Mouse (Mus musculus): ENCODE data around the gene Gm38655. TPM values are rescaled to one million over a fixed set of nuclear protein-coding genes. Genes with fewer than 3 reads are reported as not detected.

The Gm38655 gene
- polyA plus RNA-seq, 1 experiment from 2014 or later: not detected

Other genes with a start within 250 kb of the Gm38655 start
- gene Mapk8ip3, start 238.5 kb downstream of the Gm38655 start, polyA plus RNA-seq (2016; fragmentation: Nextera tagmentation; extraction: Ambion mirVana): 78.7 and 80.0 TPM in 2 replicates
- 279 and 292 TPM in 2 replicates for gene Jpt2, start 214.8 kb downstream of the Gm38655 start, polyA plus RNA-seq (2016; fragmentation: Nextera tagmentation; extraction: Ambion mirVana)
- gene Cramp1l, start 159.7 kb downstream of the Gm38655 start, polyA plus RNA-seq (2016; fragmentation: Nextera tagmentation; extraction: Ambion mirVana): 12.8 and 15.0 TPM in 2 replicates
- 28.4 and 28.6 TPM in 2 replicates for gene Ift140, start 159.4 kb downstream of the Gm38655 start, polyA plus RNA-seq (2016; fragmentation: Nextera tagmentation; extraction: Ambion mirVana)
- gene Tmem204, start 91.9 kb downstream of the Gm38655 start, polyA plus RNA-seq (2016; fragmentation: Nextera tagmentation; extraction: Ambion mirVana): 10.1 and 10.4 TPM in 2 replicates
- 45.5 and 46.3 TPM in 2 replicates for gene Telo2, start 59.5 kb downstream of the Gm38655 start, polyA plus RNA-seq (2016; fragmentation: Nextera tagmentation; extraction: Ambion mirVana)
- not detected in 2 replicates for gene Ptx4, start 54.7 kb downstream of the Gm38655 start, polyA plus RNA-seq (2016; fragmentation: Nextera tagmentation; extraction: Ambion mirVana)
- 26.8 and 28.7 TPM in 2 replicates for gene Clcn7, start 42.1 kb downstream of the Gm38655 start, polyA plus RNA-seq (2016; fragmentation: Nextera tagmentation; extraction: Ambion mirVana)
- not detected in 2 replicates for gene Ccdc154, start 13.0 kb downstream of the Gm38655 start, polyA plus RNA-seq (2016; fragmentation: Nextera tagmentation; extraction: Ambion mirVana)
- 33.4 and 33.6 TPM in 2 replicates for gene BC003965, start 9.1 kb upstream of the Gm38655 start, polyA plus RNA-seq (2016; fragmentation: Nextera tagmentation; extraction: Ambion mirVana)
- gene Unkl, start 12.9 kb upstream of the Gm38655 start, polyA plus RNA-seq (2016; fragmentation: Nextera tagmentation; extraction: Ambion mirVana): 10.0 and 10.9 TPM in 2 replicates
- 66.8 and 68.4 TPM in 2 replicates for gene Gnptg, start 64.7 kb upstream of the Gm38655 start, polyA plus RNA-seq (2016; fragmentation: Nextera tagmentation; extraction: Ambion mirVana)
- gene Tsr3, start 64.7 kb upstream of the Gm38655 start, polyA plus RNA-seq (2016; fragmentation: Nextera tagmentation; extraction: Ambion mirVana): 67.2 and 67.7 TPM in 2 replicates
- gene Baiap3, start 80.9 kb upstream of the Gm38655 start, polyA plus RNA-seq (2016; fragmentation: Nextera tagmentation; extraction: Ambion mirVana): 4.2 and 4.6 TPM in 2 replicates
- gene Ube2i, start 99.2 kb upstream of the Gm38655 start, polyA plus RNA-seq (2016; fragmentation: Nextera tagmentation; extraction: Ambion mirVana): 818 and 823 TPM in 2 replicates
- not detected in 2 replicates for gene Prss34, start 122.9 kb upstream of the Gm38655 start, polyA plus RNA-seq (2016; fragmentation: Nextera tagmentation; extraction: Ambion mirVana)
- gene Prss28, start 133.2 kb upstream of the Gm38655 start, polyA plus RNA-seq (2016; fragmentation: Nextera tagmentation; extraction: Ambion mirVana): not detected in 2 replicates
- gene Prss29, start 143.2 kb upstream of the Gm38655 start, polyA plus RNA-seq (2016; fragmentation: Nextera tagmentation; extraction: Ambion mirVana): not detected in 2 replicates
- gene Tpsab1, start 170.1 kb upstream of the Gm38655 start, polyA plus RNA-seq (2016; fragmentation: Nextera tagmentation; extraction: Ambion mirVana): not detected in 2 replicates
- gene Tpsb2, start 190.8 kb upstream of the Gm38655 start, polyA plus RNA-seq (2016; fragmentation: Nextera tagmentation; extraction: Ambion mirVana): not detected in 2 replicates
- 0.22 and 0.92 TPM in 2 replicates for gene Tpsg1, start 193.8 kb upstream of the Gm38655 start, polyA plus RNA-seq (2016; fragmentation: Nextera tagmentation; extraction: Ambion mirVana)